Mouse (Mus musculus) urinary bladder, adult 18-20 months (tissue): ENCODE results near the gene N4bp2.

Experiments used
- DNase-seq, 2 experiments: peaks; one replicate each; pipeline ENCODE4 v3.0.0; 2022; ENCODE audit warnings: low spot score in 2 of 2, mixed read lengths in 2 of 2

Gene N4bp2

GRCm38 (mm10) chr5:65862217-65862927 is 99.1 kb downstream of the N4bp2 start:
- DNase-seq, result no peak

GRCm38 (mm10) chr5:65863349-65863749 is 100.0 kb downstream of the N4bp2 start:
- DNase-seq, result no peak

GRCm38 (mm10) chr5:65864486-65864885 is 101.2 kb downstream of the N4bp2 start:
- no peak for DNase-seq

- no peak for DNase-seq
These were observed 101.6 kb downstream of the N4bp2 start for GRCm38 (mm10) chr5:65864946-65865345.

- no peak for DNase-seq
These were observed 103.3 kb downstream of the N4bp2 start for GRCm38 (mm10) chr5:65866591-65866990.

GRCm38 (mm10) chr5:65867380-65868116 is 104.2 kb downstream of the N4bp2 start:
- no peak for DNase-seq

GRCm38 (mm10) chr5:65868419-65868818 is 105.1 kb downstream of the N4bp2 start:
- no peak for DNase-seq

GRCm38 (mm10) chr5:65869660-65870059 is 106.3 kb downstream of the N4bp2 start:
- no peak for DNase-seq

GRCm38 (mm10) chr5:65871276-65871875 is 108.1 kb downstream of the N4bp2 start:
- DNase-seq, result no peak

- no peak for DNase-seq
These were observed 109.9 kb downstream of the N4bp2 start for GRCm38 (mm10) chr5:65873212-65873611.

- DNase-seq, result no peak
These were observed 111.9 kb downstream of the N4bp2 start for GRCm38 (mm10) chr5:65875269-65875668.

- no peak for DNase-seq
These were observed 115.0 kb downstream of the N4bp2 start for GRCm38 (mm10) chr5:65878367-65878766.
